Mouse (Mus musculus) forebrain, postnatal 0 days (tissue): Measurements from ENCODE around the gene Pik3ca. TPM values are rescaled to one million over a fixed set of nuclear protein-coding genes. Genes with fewer than 3 reads are reported as not detected.

Source experiments
- ATAC-seq: fragments of 200-750 bp; cut with Nextera tagmentation; 2 replicates; pipeline ENCODE4 v1.8.0; 2017; ENCODE audit warnings: mild to moderate bottlenecking, moderate library complexity
- DNase-seq: peaks from one replicate; pipeline ENCODE4 v3.0.0-alpha.2; 2015
- H3K27ac ChIP-seq: fragments of 300-500 bp; sonication (generic); 2 replicates; pipeline ENCODE4 v1.5.1; 2014; ENCODE audit warnings: low read depth, mild to moderate bottlenecking, antibody characterized with exemption, low read length, moderate library complexity, mixed read lengths
- H3K27me3 ChIP-seq: fragments of 300-500 bp; sonication (generic); 2 replicates; pipeline ENCODE4 v1.6.1; 2014; ENCODE audit warnings: mild to moderate bottlenecking, low read length, mixed read lengths; ENCODE audit not compliant: insufficient read depth
- H3K36me3 ChIP-seq: fragments of 300-500 bp; sonication (generic); 2 replicates; pipeline ENCODE4 v1.6.1; 2014; ENCODE audit warnings: mild to moderate bottlenecking, moderate library complexity; ENCODE audit not compliant: insufficient read depth
- H3K4me1 ChIP-seq: fragments of 300-500 bp; sonication (generic); 2 replicates; pipeline ENCODE4 v1.6.1; 2014; ENCODE audit warnings: antibody characterized with exemption; ENCODE audit not compliant: insufficient read depth
- H3K4me2 ChIP-seq: fragments of 300-500 bp; sonication (generic); 2 replicates; pipeline ENCODE4 v1.6.1; 2014; ENCODE audit warnings: low read depth, mild to moderate bottlenecking, moderate library complexity
- H3K4me3 ChIP-seq: fragments of 300-500 bp; sonication (generic); 2 replicates; pipeline ENCODE4 v1.5.1; 2014; ENCODE audit warnings: low read depth, low read length, mixed read lengths
- H3K9ac ChIP-seq: fragments of 300-500 bp; sonication (generic); 2 replicates; pipeline ENCODE4 v1.6.1; 2014; ENCODE audit warnings: mild to moderate bottlenecking
- H3K9me3 ChIP-seq: fragments of 300-500 bp; sonication (generic); 2 replicates; pipeline ENCODE4 v1.6.1; 2016; ENCODE audit warnings: low read length
- CTCF ChIP-seq: sonication (generic); IDR thresholded peaks from 2 replicates; pipeline ENCODE4 v1.5.1; 2016; ENCODE audit warnings: antibody characterized with exemption, control low read depth, low read depth
- WGBS: fragments of 180-500 bp; shearing (Covaris S2); extraction: QIAGEN DNeasy Blood & Tissue Kit; methylation state at CpG from one replicate; pipeline ENCODE4 v1.1.7; 2014; 5-methylcytosine and 5-hydroxymethylcytosine counted together
- polyA plus RNA-seq: library from polyadenylated mRNA; unstranded; fragments of >200 nt; fragmentation: Nextera tagmentation; extraction: Ambion mirVana; gene quantifications from 2 replicates; pipeline ENCODE4 v1.2.1, GENCODE M21; 2015
- total RNA-seq: library from RNA; depleted of rRNA; stranded (reverse); fragments of >200 nt; gene quantifications from 2 replicates; pipeline ENCODE4 v1.2.3, GENCODE M21; 2014; rRNA removed

Pik3ca gene
- total RNA-seq = 45.3 and 55.4 TPM in 2 replicates
- 7.0 and 8.0 TPM in 2 replicates for polyA plus RNA-seq

DNA sequence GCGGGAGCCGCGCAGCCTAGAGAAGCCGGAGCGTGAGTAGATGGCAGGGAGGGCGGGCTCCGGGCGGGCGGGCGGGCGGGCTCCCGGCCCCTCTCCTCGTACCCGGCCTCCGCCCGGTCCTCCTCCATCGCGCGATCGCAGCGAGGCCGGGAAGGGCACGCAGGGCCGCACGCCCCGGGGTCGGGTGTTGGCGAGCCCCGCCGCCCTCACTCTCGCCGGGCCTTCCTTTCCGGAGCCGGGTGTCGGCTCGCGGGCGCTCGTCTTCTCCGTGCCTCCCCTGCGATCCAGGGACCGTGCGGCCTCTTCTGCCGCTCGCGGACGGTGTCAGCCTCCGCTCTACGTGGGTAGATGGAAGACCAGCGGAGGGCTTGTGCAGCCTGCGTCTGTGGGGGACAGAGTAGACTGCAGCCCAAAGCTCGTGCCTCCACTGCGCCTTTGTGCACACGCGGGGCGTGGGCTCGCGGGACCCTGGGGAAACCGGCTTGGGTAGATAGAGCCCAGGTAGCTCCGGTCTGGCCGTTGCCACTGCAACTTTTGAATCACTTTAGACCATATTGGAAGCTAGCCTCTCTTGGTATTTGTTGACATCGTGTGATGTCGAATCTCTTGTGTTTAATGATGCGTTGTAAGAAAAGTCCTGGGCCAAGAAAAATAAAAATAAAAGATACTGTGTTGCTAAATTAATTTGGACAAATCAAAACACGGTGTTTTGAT lies at the start of gene Pik3ca:
Pik3ca (plus strand) TSS at position 211 of the 714 bp plus-strand sequence.
- no peak for TF ChIP-seq CTCF
- DNase-seq = peak; percentile 66
- WGBS = 1% methylated on average over 44 of the region's 65 CpGs
- H3K4me2 ChIP-seq = peak within 1 kb of the TSS; percentile 44
- H3K36me3 ChIP-seq = no peaks in the 10 kb centered on the region
- H3K4me3 ChIP-seq = peak within 1 kb of the TSS; percentile 91
- H3K9me3 ChIP-seq = no peaks in the 10 kb centered on the region
- peak within 1 kb of the TSS; percentile 92 for H3K9ac ChIP-seq
- peak within 1 kb of the TSS; percentile 97 for H3K27ac ChIP-seq
- peak; percentile 47 for ATAC-seq
- no peaks in the 10 kb centered on the region for H3K27me3 ChIP-seq
- H3K4me1 ChIP-seq = peaks cover 13% of the 10 kb centered on the region; the same call in 1 of the 2 replicates

DNA sequence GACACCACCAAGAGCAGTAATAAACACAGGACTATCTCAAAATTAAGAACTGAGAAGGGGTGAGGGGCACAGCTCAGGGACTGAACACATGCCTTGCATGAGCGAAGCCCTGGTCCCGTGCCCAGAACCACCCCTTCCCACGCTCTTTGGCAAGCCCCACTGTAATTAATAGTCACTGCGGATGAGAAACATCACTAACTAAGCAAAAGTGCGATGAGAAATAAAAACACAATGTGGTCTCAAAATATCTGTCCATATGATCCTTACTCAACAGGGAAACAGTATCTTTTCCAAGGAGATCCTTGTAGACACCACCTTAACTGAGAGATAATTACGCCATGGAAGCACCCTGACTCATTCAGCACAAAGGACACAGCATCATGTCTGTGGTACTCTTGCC lies 49.6 kb upstream of the Pik3ca start:
- DNase-seq (peak; percentile 66), ATAC-seq (peak; percentile 79)
- Histone ChIP-seq H3K4me2 (no peak overlapping the region), H3K4me3 (no peak overlapping the region), H3K27ac (no peak overlapping the region), H3K36me3 (peaks cover 16% of the 10 kb centered on the region), H3K9ac (no peak overlapping the region), H3K27me3 (no peaks in the 10 kb centered on the region), H3K4me1 (no peaks in the 10 kb centered on the region), H3K9me3 (no peaks in the 10 kb centered on the region)
- no peak for TF ChIP-seq CTCF
- WGBS = 46% methylated on average over 6 of the region's 6 CpGs

DNA sequence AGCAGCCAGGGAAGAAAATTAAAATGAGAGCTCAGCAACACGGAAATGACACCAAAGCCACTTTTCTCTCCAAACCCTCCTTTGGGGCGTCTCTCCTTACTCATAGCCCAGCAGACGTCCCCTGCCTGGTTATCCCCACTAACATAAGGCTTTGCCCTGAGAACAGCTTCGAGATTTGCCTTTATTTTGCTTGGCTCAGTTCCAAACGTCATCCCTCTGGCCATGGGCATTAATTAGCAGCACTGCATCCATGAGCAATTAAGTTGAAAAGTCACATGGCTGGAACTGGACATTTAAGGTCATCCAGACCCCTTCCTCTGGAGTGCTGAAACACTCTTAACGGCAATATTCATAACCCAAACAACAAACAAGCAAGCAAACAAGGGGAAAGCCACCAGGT lies 36.2 kb upstream of the Pik3ca start:
- no peak for ATAC-seq
- H3K27me3 ChIP-seq = no peaks in the 10 kb centered on the region
- no peak for DNase-seq
- TF ChIP-seq CTCF = no peak
- H3K27ac ChIP-seq = no peak overlapping the region
- H3K36me3 ChIP-seq = no peaks in the 10 kb centered on the region
- no peak overlapping the region for H3K9ac ChIP-seq
- WGBS = 40% methylated on average over 6 of the region's 6 CpGs
- H3K4me1 ChIP-seq = peaks cover 4% of the 10 kb centered on the region; the same call in 1 of the 2 replicates
- H3K9me3 ChIP-seq = no peaks in the 10 kb centered on the region
- no peak overlapping the region for H3K4me2 ChIP-seq
- no peak overlapping the region for H3K4me3 ChIP-seq

DNA sequence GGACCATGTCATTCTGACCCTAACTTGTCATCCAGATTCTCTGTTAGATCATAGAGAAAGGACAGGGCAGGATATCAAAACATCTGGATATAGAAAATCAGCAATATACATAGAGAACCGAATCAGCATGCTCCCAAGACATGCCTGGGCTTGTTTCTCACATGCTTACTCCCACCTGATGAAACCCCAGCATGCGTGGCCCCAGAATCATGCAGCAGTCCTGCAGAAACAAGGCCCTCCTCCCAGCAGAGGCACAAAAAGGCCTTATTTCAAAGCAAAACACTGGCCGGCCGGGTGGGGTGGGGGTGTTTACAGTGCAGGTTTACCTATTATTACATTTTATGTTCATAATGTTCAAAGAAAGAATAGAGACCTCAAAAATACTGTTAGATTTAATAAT lies 33.3 kb upstream of the Pik3ca start:
- H3K27ac ChIP-seq = no peak overlapping the region
- H3K4me2 ChIP-seq = peak overlapping the region; percentile 58
- peak overlapping the region; percentile 70 for H3K4me3 ChIP-seq
- no peak for TF ChIP-seq CTCF
- H3K27me3 ChIP-seq = no peaks in the 10 kb centered on the region
- 25% methylated on average over 4 of the region's 4 CpGs for WGBS
- ATAC-seq = no peak
- H3K4me1 ChIP-seq = peaks cover 4% of the 10 kb centered on the region; the same call in 1 of the 2 replicates
- peak; percentile 25 for DNase-seq
- no peaks in the 10 kb centered on the region for H3K36me3 ChIP-seq
- no peaks in the 10 kb centered on the region for H3K9me3 ChIP-seq
- peak overlapping the region; percentile 85 for H3K9ac ChIP-seq

DNA sequence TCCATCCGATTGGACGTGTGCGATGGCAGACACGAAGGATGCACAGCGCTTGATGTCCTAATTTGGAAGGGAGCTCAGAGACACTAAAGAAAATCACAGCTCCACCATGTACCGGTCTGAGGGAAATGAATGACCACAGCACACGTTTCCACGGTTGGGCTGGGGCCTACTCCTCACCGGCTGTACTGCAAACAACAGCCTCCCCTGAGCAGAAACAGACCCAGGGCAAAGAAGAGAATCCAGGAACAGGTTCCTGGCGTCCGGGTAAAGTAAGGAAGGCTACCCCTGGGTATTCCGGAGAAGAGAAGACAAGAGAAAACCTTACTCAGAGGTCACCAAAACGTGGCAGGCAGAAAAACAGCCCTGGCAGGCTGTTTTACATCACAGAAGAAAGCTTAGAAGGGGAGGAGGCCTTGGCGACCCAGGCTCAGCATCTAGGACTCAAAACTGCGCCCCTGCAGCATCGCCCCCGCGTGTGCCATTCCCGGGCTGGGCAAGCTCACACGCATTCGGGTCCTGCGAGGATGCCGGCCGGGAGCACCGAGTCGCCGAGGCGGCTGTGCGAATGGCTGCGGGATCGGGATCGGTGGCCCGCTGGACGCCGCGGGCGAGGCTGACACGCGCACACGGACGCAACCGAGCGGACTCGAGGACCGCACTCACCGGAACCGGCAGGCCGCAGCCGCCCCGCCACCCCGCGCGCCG lies 32.5 kb upstream of the Pik3ca start:
- H3K4me1 ChIP-seq = peaks cover 4% of the 10 kb centered on the region; the same call in 1 of the 2 replicates
- H3K36me3 ChIP-seq = no peaks in the 10 kb centered on the region
- H3K27me3 ChIP-seq = no peaks in the 10 kb centered on the region
- ATAC-seq = peak; percentile 84
- H3K4me3 ChIP-seq = peak overlapping the region; percentile 70
- peak overlapping the region; percentile 58 for H3K4me2 ChIP-seq
- no peaks in the 10 kb centered on the region for H3K9me3 ChIP-seq
- peak; percentile 76 for DNase-seq
- peak; percentile 11; the same call in 1 of the 2 replicates for TF ChIP-seq CTCF
- 2% methylated on average over 54 of the region's 54 CpGs for WGBS
- peak overlapping the region; percentile 93 for H3K27ac ChIP-seq
- peak overlapping the region; percentile 85 for H3K9ac ChIP-seq

DNA sequence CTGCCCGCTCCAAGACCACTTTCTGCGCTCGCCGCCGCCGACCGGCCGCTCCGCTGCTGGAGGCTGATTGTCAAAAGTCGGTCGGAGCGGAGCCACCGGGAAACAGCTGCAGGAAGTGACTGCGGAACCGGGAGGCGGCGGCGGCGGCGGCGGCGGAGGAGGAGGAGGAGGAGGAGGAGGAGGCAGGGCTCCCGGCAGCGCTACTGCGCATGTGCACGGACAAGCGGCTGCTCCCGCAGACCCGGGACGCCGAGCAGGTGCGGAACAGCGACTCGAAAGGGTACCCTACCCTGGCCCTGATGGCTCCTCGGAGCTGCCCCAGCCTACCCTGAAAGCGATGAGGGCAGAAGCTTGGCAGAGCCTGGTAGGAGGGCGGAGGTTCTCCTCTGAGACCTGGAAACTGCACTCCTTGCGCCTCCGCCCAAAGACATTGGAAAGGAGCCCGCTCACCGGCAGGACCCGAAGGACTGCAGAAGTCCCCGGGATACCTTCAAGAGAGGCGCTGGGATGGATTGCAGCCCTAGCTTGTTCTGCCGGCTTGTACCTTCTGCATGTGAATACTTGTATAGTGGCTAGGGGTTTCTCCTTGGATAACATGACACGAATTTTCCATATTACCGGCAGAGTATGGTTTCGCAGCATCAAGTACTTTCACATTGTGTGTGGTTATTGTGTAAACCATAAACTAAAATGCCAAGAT lies 31.8 kb upstream of the Pik3ca start, which contains the start of gene Zmat3:
Zmat3 (minus strand) TSS at position 469 of the 700 bp plus-strand sequence.
- Histone ChIP-seq H3K36me3 (no peaks in the 10 kb centered on the region), H3K27ac (peak within 1 kb of the TSS; percentile 93), H3K27me3 (no peaks in the 10 kb centered on the region), H3K4me2 (peak within 1 kb of the TSS; percentile 58), H3K4me3 (peak within 1 kb of the TSS; percentile 70), H3K4me1 (peaks cover 4% of the 10 kb centered on the region; the same call in 1 of the 2 replicates), H3K9me3 (no peaks in the 10 kb centered on the region), H3K9ac (peak within 1 kb of the TSS; percentile 85)
- WGBS = 9% methylated on average over 34 of the region's 48 CpGs
- ATAC-seq (peak; percentile 85), DNase-seq (peak; percentile 87)
- no peak for TF ChIP-seq CTCF
